Mouse (Mus musculus): ENCODE measurements around the gene Igdcc4.

DNA sequence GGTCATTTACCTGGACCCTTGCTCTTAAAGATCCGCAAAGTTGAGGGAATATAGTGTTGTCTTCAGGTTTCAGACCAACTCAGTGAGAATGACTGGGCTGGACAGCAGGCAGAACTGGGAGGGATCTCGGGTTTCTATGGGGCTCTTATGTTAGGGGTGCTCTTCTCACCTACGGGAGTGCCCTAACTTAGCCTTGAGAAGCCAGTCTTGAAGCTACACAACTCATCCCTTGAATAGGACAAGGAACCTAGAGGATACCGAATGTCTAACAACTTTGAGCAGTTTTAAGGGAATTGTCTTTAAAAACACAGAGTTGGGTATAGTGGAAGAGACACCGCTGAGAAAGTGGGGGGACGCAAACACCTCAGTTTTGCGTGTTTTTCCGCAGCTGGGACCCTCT lies 39.2 kb downstream of the Igdcc4 start:
- no peak for TF ChIP-seq JUND (IDR thresholded peaks at IDR 0.05; ENCODE audit: low read depth, low read length)
- no peak for TF ChIP-seq CTCF (IDR thresholded peaks at IDR 0.05 in 2 of 3, conservative IDR thresholded peaks at IDR 0.05 in 1 of 3; ENCODE audit: control insufficient read depth in 1 of 3, insufficient read depth in 1 of 3, low read depth in 2 of 3, low read length in 3 of 3, poor library complexity in 1 of 3, severe bottlenecking in 1 of 3)
- TF ChIP-seq ZNF384 (IDR thresholded peaks at IDR 0.05; ENCODE audit: low read depth, low read length), result no peak
- no peak for TF ChIP-seq POLR2A (IDR thresholded peaks at IDR 0.05; ENCODE audit: control insufficient read depth in 1 of 2, insufficient read depth in 1 of 2, low read depth in 1 of 2, low read length in 2 of 2, poor library complexity in 1 of 2)
- TF ChIP-seq GATA1 (IDR thresholded peaks at IDR 0.05; ENCODE audit: low read depth, low read length), result no peak
- TF ChIP-seq MAZ (IDR thresholded peaks at IDR 0.05; ENCODE audit: low read depth, low read length), result no peak
- no peak for TF ChIP-seq ZC3H11A (IDR thresholded peaks at IDR 0.05; ENCODE audit: low read depth, low read length)
- no peak for TF ChIP-seq MAX (IDR thresholded peaks at IDR 0.05; ENCODE audit: low read length)
- no peak for TF ChIP-seq ELF1 (IDR thresholded peaks at IDR 0.05; ENCODE audit: low read depth, low read length)
- no peak for TF ChIP-seq ZMIZ1 (IDR thresholded peaks at IDR 0.05; ENCODE audit: low read depth, low read length)
- no peak for TF ChIP-seq EP300 (IDR thresholded peaks at IDR 0.05; ENCODE audit: low read depth in 1 of 2, low read length in 2 of 2)
- TF ChIP-seq MXI1 (IDR thresholded peaks at IDR 0.05; ENCODE audit: low read depth, low read length), result no peak
